Mouse (Mus musculus): ENCODE measurements at regions not wholly inside any gene's neighbourhood (a gene's known extent, or its start where the extent isn't known, plus 50 kb on each side); places are given as distances from the start of the nearest gene placed in this dataset.

GRCm38 (mm10) chr12:25792571-25793075, 622.4 kb downstream of the Rnf144a start:
- no peak overlapping the region for H3K9ac ChIP-seq
- H3K4me1 ChIP-seq (replicated peaks) = no peaks in the 10 kb centered on the region
- WGBS = 94% methylated on average over 2 of the region's 2 CpGs
- no peak for ATAC-seq (ENCODE audit: low read depth)
- H3K27ac ChIP-seq (replicated peaks) = no peak overlapping the region
- H3K36me3 ChIP-seq = no peaks in the 10 kb centered on the region
- no peak overlapping the region for H3K4me2 ChIP-seq
- no peak overlapping the region for H3K4me3 ChIP-seq
- no peaks in the 10 kb centered on the region for H3K9me3 ChIP-seq
- no peaks in the 10 kb centered on the region for H3K27me3 ChIP-seq

GRCm38 (mm10) chr12:25790956-25791355, 624.1 kb downstream of the Rnf144a start:
- no peak for ATAC-seq (ENCODE audit: low read depth)
- Histone ChIP-seq H3K27me3 (no peaks in the 10 kb centered on the region), H3K4me2 (no peak overlapping the region), H3K4me1 (replicated peaks) (no peaks in the 10 kb centered on the region), H3K27ac (replicated peaks) (no peak overlapping the region), H3K9ac (no peak overlapping the region), H3K4me3 (no peak overlapping the region), H3K36me3 (no peaks in the 10 kb centered on the region), H3K9me3 (no peaks in the 10 kb centered on the region)
- WGBS = 87% methylated on average over 4 of the region's 4 CpGs

DNA sequence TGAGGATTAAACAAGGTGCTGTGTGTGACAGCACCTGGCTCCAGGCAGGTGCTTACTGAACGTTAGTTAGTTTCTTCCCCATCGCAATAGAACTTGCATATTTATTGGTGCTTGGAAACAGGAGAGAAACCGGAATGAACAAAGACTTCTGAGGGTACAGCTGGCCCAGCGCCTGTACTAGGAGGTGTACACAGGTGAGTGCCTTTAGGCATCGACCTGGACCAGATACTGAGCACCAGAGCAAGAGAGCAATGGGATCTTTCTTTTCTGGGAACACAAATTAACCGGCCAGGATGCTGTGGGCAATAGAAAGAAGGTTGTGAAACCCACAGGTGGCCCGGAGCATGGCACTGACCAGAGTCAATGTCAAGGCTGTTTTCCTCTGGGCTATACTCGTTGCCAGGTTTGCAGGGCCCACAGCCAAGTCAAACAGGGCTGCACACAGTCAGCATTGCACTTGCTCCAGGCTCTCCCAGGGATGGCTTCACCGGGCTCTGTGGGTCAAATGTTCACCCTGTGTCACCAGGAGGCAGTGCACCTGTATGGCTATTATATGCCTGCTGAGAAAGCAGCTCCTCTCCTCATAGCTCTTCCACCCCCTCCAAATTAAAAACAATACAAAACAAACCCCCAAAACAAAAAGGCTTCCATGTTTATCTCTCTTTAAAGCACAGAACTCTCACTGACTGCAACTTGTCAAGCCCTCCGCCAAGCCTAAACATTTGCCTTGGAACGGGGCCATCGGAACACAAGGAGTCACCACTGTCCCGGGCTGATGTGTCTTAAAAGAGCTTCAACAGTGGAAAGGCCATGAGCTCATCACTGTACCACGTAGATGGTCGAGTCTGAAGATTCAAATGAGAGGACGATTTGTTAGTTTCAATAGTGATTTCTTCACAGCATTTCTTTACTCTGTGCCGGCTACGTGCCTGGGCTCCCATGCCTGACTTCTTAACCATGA, 629.1 kb downstream of the Rnf144a start:
- Histone ChIP-seq H3K4me2 (no peak overlapping the region), H3K4me3 (no peak overlapping the region), H3K9me3 (no peaks in the 10 kb centered on the region), H3K9ac (no peak overlapping the region), H3K36me3 (no peaks in the 10 kb centered on the region), H3K27ac (replicated peaks) (no peak overlapping the region), H3K27me3 (no peaks in the 10 kb centered on the region), H3K4me1 (replicated peaks) (no peaks in the 10 kb centered on the region)
- ATAC-seq (ENCODE audit: low read depth) = no peak
- WGBS = 83% methylated on average over 18 of the region's 18 CpGs

GRCm38 (mm10) chr12:25784401-25784800, 630.7 kb downstream of the Rnf144a start:
- no peaks in the 10 kb centered on the region for H3K27me3 ChIP-seq
- no peak overlapping the region for H3K27ac ChIP-seq (replicated peaks)
- WGBS = 85% methylated on average over 3 of the region's 3 CpGs
- H3K4me3 ChIP-seq = no peak overlapping the region
- no peak overlapping the region for H3K4me2 ChIP-seq
- H3K36me3 ChIP-seq = no peaks in the 10 kb centered on the region
- H3K9ac ChIP-seq = no peak overlapping the region
- no peaks in the 10 kb centered on the region for H3K9me3 ChIP-seq
- ATAC-seq (ENCODE audit: low read depth) = no peak
- H3K4me1 ChIP-seq (replicated peaks) = no peaks in the 10 kb centered on the region

DNA sequence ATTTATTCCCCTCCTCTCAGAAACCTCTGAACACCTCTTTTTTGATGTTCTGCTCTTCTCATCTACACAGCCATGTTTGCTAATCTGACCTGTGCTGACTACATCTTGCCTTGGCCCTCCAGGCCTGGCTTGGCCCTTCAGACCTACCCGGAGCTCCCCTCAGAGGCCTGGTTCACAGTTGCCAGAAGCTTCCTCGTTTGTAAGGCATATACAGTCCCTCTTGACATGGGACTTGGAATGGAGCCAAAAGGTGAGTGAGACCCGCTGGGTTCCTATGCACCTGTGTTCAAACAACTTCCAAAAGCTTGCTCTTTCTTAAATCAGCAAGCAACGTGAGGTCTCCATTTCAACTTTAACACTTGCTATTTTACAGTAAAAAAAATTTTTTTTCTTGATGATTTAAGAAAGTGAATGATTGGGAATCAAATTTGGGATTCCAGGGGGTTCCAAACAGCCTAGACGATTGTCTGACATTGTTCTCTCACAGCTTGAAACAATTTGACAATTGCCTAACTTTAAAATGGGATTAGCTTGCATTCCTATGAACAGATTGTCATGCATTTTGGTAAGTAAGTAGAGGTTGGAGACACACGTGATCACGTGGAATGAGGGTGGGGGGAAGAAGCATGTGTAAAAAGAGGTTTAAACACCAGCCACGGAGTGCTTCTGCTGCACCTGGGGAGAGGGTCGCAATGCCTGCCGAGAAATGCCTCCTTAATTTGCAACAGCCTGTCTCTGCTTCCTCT, 631.9 kb downstream of the Rnf144a start:
- no peaks in the 10 kb centered on the region for H3K9me3 ChIP-seq
- no peak overlapping the region for H3K4me3 ChIP-seq
- H3K27me3 ChIP-seq = no peaks in the 10 kb centered on the region
- 52% methylated on average over 10 of the region's 10 CpGs for whole genome bisulfite sequencing
- no peaks in the 10 kb centered on the region for H3K4me1 ChIP-seq (replicated peaks)
- no peaks in the 10 kb centered on the region for H3K36me3 ChIP-seq
- H3K9ac ChIP-seq = no peak overlapping the region
- no peak overlapping the region for H3K27ac ChIP-seq (replicated peaks)
- no peak overlapping the region for H3K4me2 ChIP-seq
- ATAC-seq (ENCODE audit: low read depth) = no peak

DNA sequence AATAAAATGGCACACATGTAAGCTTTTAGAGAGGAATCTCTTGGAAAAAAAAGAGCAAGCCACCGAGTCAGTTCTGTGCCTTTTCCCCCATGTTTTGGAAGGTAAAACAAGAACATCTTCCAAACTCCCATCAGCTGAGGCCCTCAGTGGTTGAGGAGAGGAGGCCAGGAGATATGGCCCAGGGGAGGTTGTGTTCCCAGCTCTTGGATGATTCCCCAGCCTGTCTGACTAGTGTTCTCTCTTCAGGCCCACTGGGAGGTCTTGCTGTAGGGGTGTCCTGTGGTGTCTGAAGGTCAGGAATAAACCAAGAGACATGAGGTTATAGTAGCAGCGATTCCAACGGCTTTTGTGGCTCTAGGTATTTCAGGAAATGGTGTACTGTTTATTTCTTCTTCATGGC, 643.2 kb downstream of the Rnf144a start:
- Histone ChIP-seq H3K9ac (no peak overlapping the region), H3K36me3 (no peaks in the 10 kb centered on the region), H3K27me3 (no peaks in the 10 kb centered on the region), H3K4me1 (replicated peaks) (peaks cover 9% of the 10 kb centered on the region; the same call in 1 of the 2 replicates), H3K4me3 (no peak overlapping the region), H3K9me3 (no peaks in the 10 kb centered on the region), H3K27ac (replicated peaks) (no peak overlapping the region), H3K4me2 (no peak overlapping the region)
- WGBS = 89% methylated on average over 3 of the region's 3 CpGs
- no peak for ATAC-seq (ENCODE audit: low read depth)

GRCm38 (mm10) chr12:25768644-25769043, 646.4 kb downstream of the Rnf144a start:
- 33% methylated on average over 5 of the region's 5 CpGs for WGBS
- Histone ChIP-seq H3K36me3 (no peaks in the 10 kb centered on the region), H3K9ac (no peak overlapping the region), H3K4me3 (no peak overlapping the region), H3K27ac (replicated peaks) (no peak overlapping the region), H3K4me1 (replicated peaks) (peaks cover 9% of the 10 kb centered on the region; the same call in 1 of the 2 replicates), H3K4me2 (no peak overlapping the region), H3K27me3 (no peaks in the 10 kb centered on the region), H3K9me3 (no peaks in the 10 kb centered on the region)
- no peak for ATAC-seq (ENCODE audit: low read depth)

- Histone ChIP-seq H3K27me3 (no peaks in the 10 kb centered on the region), H3K27ac (replicated peaks) (no peak overlapping the region), H3K36me3 (no peaks in the 10 kb centered on the region), H3K9ac (no peak overlapping the region), H3K4me3 (no peak overlapping the region), H3K4me2 (no peak overlapping the region), H3K4me1 (replicated peaks) (no peaks in the 10 kb centered on the region), H3K9me3 (no peaks in the 10 kb centered on the region)
- 95% methylated on average over 1 of the region's 1 CpGs for WGBS
- ATAC-seq (ENCODE audit: low read depth) = no peak
These were observed 652.0 kb downstream of the Rnf144a start for GRCm38 (mm10) chr12:25763061-25763460.

DNA sequence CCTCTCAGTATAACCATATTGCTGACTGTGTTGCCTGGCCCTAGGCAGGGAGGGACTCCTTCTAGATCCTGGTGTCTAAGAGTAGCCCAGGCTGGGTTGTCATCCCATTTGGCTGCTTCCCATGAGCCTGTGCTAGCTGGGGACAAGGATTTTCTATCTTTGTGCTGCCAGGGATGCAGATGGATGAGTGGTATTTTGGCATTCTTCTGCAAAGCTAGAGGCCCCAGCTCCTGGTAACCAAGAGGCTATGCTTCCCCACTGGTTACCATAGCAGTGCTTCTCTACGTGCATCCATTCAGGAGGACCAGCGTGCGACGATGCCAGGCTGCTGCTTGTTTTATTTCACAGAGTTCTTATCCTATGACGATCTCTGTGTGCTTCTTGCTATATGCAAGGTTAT, 658.0 kb downstream of the Rnf144a start:
- H3K4me2 ChIP-seq = no peak overlapping the region
- H3K27ac ChIP-seq (replicated peaks) = no peak overlapping the region
- ATAC-seq (ENCODE audit: low read depth) = no peak
- WGBS = 64% methylated on average over 5 of the region's 5 CpGs
- H3K4me1 ChIP-seq (replicated peaks) = no peaks in the 10 kb centered on the region
- no peaks in the 10 kb centered on the region for H3K36me3 ChIP-seq
- H3K4me3 ChIP-seq = no peak overlapping the region
- no peaks in the 10 kb centered on the region for H3K27me3 ChIP-seq
- no peak overlapping the region for H3K9ac ChIP-seq
- H3K9me3 ChIP-seq = no peaks in the 10 kb centered on the region

DNA sequence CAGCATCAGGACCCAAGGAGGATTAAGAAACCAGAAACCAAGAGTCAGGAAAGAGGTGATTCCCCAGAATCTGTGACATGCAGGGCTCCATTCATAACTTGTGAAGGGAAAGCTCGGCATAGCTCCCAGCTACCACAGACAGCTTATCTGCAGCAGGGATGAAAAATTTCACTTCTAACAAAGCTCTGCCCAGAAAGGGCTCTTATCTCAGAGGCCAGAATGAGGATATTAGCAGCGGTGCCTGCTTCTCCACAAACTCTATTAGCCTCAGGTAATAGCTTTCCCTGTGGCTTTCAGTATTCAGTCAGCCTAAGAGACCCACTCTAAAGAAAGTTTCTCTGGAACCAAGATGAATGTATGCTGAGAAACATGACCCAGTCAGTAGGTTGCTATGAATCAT, 636.9 kb upstream of the Id2 start:
- H3K9ac ChIP-seq = no peak overlapping the region
- 0 out of 2 replicates have a peak, but pooled peaks cover 7% of the 10 kb centered on the region for H3K9me3 ChIP-seq
- ATAC-seq (ENCODE audit: low read depth) = no peak
- no peaks in the 10 kb centered on the region for H3K27me3 ChIP-seq
- no peak overlapping the region for H3K4me2 ChIP-seq
- WGBS = 89% methylated on average over 2 of the region's 2 CpGs
- no peak overlapping the region for H3K27ac ChIP-seq (replicated peaks)
- no peak overlapping the region for H3K4me3 ChIP-seq
- no peaks in the 10 kb centered on the region for H3K4me1 ChIP-seq (replicated peaks)
- no peaks in the 10 kb centered on the region for H3K36me3 ChIP-seq

GRCm38 (mm10) chr12:25725774-25726173, 628.8 kb upstream of the Id2 start:
- no peak for ATAC-seq (ENCODE audit: low read depth)
- H3K4me1 ChIP-seq (replicated peaks) = no peaks in the 10 kb centered on the region
- no peaks in the 10 kb centered on the region for H3K9me3 ChIP-seq
- H3K27ac ChIP-seq (replicated peaks) = no peak overlapping the region
- no peaks in the 10 kb centered on the region for H3K36me3 ChIP-seq
- H3K27me3 ChIP-seq = no peaks in the 10 kb centered on the region
- no peak overlapping the region for H3K4me2 ChIP-seq
- H3K9ac ChIP-seq = no peak overlapping the region
- H3K4me3 ChIP-seq = no peak overlapping the region
- WGBS = 63% methylated on average over 2 of the region's 2 CpGs

GRCm38 (mm10) chr12:25711186-25711585, 614.2 kb upstream of the Id2 start:
- H3K9ac ChIP-seq = no peak overlapping the region
- 92% methylated on average over 1 of the region's 1 CpGs for WGBS
- no peaks in the 10 kb centered on the region for H3K9me3 ChIP-seq
- no peaks in the 10 kb centered on the region for H3K27me3 ChIP-seq
- no peak overlapping the region for H3K27ac ChIP-seq (replicated peaks)
- no peak for ATAC-seq (ENCODE audit: low read depth)
- H3K4me1 ChIP-seq (replicated peaks) = no peaks in the 10 kb centered on the region
- no peaks in the 10 kb centered on the region for H3K36me3 ChIP-seq
- no peak overlapping the region for H3K4me2 ChIP-seq
- H3K4me3 ChIP-seq = no peak overlapping the region
